Mouse (Mus musculus) kidney, adult 2 months (tissue): ENCODE results near the gene Oas2.
"Not testable (repeated sequence)": the region's sequence is repeated elsewhere in the genome, so short reads cannot be mapped to it uniquely, and the experiment has no call there.

Source experiments
- CTCF ChIP-seq: fragments of 200-500 bp; conservative IDR thresholded peaks from 2 replicates; pipeline ENCODE4 v1.5.1; 2011; ENCODE audit warnings: low read depth, mild to moderate bottlenecking, control low read depth, low read length, moderate library complexity, mixed read lengths; ENCODE audit not compliant: insufficient read depth, insufficient read length
- POLR2A ChIP-seq: fragments of 200-500 bp; IDR thresholded peaks from one replicate; pipeline ENCODE4 v1.6.1; 2011; ENCODE audit warnings: low read depth, low read length, control low read depth

- TF ChIP-seq CTCF, POLR2A: not testable (repeated sequence)
Observed at GRCm38 (mm10) chr5:120795480-120796034, 45.9 kb upstream of the Oas2 start, which contains the start of gene Oas1e.
